Mouse (Mus musculus): ENCODE data around the gene Bloc1s1. TPM values are rescaled to one million over a fixed set of nuclear protein-coding genes. Genes with fewer than 3 reads are reported as not detected.

Gene Bloc1s1
- total RNA-seq (2021): 10 to 100 TPM; 71.5 to 78.7 TPM
- long read RNA-seq, experiment 1, transcript Bloc1s1-201 (4 exons, 550 nt): major isoform, 46 of 51 reads
- long read RNA-seq, experiment 1, partial matches to known transcripts: 2 of 51 reads
- long read RNA-seq, experiment 1, other reads (novel, unspliced or antisense): 1 of 51 reads
- long read RNA-seq, experiment 2, transcript Bloc1s1-201 (4 exons, 550 nt): major isoform, 33 of 37 reads
- long read RNA-seq, experiment 2, partial matches to known transcripts: 4 of 37 reads
- long read RNA-seq, experiment 2, other reads (novel, unspliced or antisense): 0 of 37 reads

- DNase-seq (ENCODE audit: low spot score in 2 of 2): no peak
- intact Hi-C loops (cut with DNase I): loop anchor here (5.0 kb wide), 1 partner anchor 53 kb away; no protein-coding TSS in a partner anchor
These were observed at the start of gene Bloc1s1 for GRCm38 (mm10) chr10:128923935-128924334. Bloc1s1 (minus strand) TSS chr10:128924035.

DNA sequence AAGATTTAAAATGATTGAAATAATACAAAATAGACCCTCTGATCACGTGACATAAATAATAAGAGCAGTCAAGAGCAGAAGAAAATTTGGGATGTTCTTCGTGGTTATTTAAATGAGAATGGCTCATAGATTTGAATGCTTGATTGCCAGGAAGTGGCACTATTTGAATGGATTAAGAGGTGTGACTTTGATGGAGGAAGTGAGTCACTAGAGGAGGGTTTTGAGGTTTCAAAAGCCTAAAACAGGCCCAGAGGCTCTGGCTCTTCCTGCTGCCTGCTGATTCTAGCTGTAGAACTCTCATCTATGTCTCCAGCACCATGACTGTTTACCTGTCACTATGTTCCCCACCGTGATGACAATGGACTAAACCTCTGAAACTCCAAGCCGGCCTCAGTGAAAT lies 49.0 kb upstream of the Bloc1s1 start:
- intact Hi-C loops (cut with DNase I): no loop called here

GRCm38 (mm10) chr10:128970740-128971250 lies 47.0 kb upstream of the Bloc1s1 start:
- intact Hi-C loops (cut with DNase I): no loop called here
- DNase-seq (ENCODE audit: low spot score in 2 of 2): no peak

More for the DNA sequence above, 49.0 kb upstream of the Bloc1s1 start:
- no peak for DNase-seq (ENCODE audit: low spot score in 2 of 2)

DNA sequence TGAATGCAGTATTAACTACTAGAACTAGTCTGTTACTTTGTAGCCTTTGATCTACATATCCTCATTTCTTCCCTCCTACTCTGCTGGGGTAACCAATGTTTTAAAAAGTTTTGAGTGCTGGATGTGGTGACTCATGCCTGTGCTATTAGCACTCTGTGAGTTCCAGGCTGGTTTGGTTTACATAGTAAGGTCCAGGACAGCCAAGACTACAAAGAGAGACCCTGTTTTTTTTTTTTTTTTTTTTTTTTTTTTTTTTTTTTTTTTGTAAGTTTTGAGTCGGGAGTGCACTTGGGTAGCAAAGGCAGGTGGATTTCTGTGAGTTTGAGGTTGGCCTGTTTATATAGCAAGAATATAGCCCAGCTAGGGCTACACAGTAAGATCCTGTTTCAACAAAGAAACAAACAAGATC lies 44.5 kb upstream of the Bloc1s1 start:
- intact Hi-C loops (cut with DNase I): no loop called here
- DNase-seq (ENCODE audit: low spot score in 2 of 2): no peak

- no peak for DNase-seq (ENCODE audit: low spot score in 2 of 2)
- intact Hi-C loops (cut with DNase I): no loop called here
These were observed 42.0 kb upstream of the Bloc1s1 start for GRCm38 (mm10) chr10:128965871-128966270.

DNA sequence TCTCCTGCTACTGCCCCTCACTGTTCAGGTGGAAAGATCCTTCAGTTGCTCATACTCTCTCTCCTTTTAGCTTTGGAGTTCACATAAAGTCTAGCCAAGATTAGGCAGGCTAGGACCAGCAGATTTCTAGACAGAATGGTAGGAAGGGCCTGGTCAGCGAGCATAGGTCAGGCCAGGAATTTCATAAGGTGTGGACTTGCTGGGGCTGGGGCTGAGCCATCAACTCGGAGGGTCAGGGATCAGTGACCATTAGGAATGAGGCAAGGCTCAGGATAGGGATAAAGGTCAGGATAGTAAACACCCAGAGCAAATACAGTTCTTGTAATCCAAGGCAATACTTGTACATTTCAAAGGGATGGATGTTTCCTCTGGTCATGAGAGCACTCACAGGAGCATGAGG lies 41.1 kb upstream of the Bloc1s1 start:
- intact Hi-C loops (cut with DNase I): no loop called here

GRCm38 (mm10) chr10:128960590-128961584 lies 37.1 kb upstream of the Bloc1s1 start, which contains the start of gene Mettl7b:
Mettl7b (minus strand) TSS chr10:128960988.
- intact Hi-C loops (cut with DNase I): no loop called here
- no peak for DNase-seq (ENCODE audit: low spot score in 2 of 2)

More for the DNA sequence above, 41.1 kb upstream of the Bloc1s1 start:
- DNase-seq (ENCODE audit: low spot score in 2 of 2): no peak

DNA sequence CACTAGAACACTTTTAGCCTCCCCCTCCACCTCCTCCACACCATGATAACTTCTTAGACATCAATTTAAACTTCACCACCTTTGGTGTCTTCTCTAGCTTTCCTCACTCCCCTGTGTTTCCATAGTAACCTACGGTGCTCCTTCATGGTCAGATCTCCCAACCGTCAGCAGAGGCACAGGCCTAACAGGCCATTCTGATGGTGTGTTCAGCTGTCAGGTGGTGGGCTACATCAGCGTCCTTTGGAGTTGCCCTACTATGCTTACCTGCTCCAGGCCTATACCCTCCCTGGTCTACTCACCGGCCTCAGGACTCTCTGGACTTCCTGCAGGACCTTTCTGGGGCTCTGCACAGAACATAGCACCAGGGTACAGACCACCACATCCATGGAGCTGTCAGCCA lies 36.3 kb upstream of the Bloc1s1 start:
- intact Hi-C loops (cut with DNase I): no loop called here
- DNase-seq (ENCODE audit: low spot score in 2 of 2): no peak

GRCm38 (mm10) chr10:128958340-128958739 lies 34.5 kb upstream of the Bloc1s1 start:
- DNase-seq (ENCODE audit: low spot score in 2 of 2): no peak
- intact Hi-C loops (cut with DNase I): no loop called here

- intact Hi-C loops (cut with DNase I): no loop called here
- peak in 1 of 2 experiments; percentile 37 for DNase-seq (ENCODE audit: low spot score in 2 of 2)
These were observed 26.5 kb upstream of the Bloc1s1 start for GRCm38 (mm10) chr10:128950208-128950887.

GRCm38 (mm10) chr10:128947496-128947895 lies 23.7 kb upstream of the Bloc1s1 start:
- no peak for DNase-seq (ENCODE audit: low spot score in 2 of 2)
- intact Hi-C loops (cut with DNase I): no loop called here

GRCm38 (mm10) chr10:128945675-128946074 lies 21.8 kb upstream of the Bloc1s1 start:
- intact Hi-C loops (cut with DNase I): no loop called here
- DNase-seq (ENCODE audit: low spot score in 2 of 2): no peak

DNA sequence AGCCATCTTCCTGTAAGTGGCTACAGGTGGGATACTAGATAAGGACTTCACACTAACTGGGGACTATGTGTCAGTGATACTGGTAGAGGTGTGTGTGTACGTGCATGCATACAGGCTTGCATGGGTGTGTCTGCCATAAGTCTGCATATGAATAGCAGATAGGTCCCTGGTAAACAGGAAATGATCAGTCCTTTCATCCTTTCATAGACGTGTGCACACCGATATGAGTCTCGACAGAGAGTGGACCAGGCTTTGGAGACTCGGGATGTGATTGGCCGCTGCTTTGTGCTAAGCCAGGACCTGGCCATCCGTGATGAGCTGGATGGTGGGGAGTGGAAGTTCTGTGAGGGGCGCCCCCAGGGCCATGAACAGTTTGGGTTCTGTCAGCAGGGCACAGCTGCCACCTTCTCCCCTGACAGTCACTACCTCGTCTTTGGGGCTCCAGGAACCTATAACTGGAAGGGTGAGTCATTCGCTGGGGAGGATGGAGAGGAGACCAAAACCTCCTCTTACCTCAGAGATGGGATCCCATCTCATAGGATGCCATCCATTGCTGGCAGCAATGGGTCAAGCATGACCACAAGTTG lies 16.7 kb upstream of the Bloc1s1 start:
- DNase-seq (ENCODE audit: low spot score in 2 of 2): no peak
- intact Hi-C loops (cut with DNase I): no loop called here

GRCm38 (mm10) chr10:128938974-128939373 lies 15.1 kb upstream of the Bloc1s1 start:
- intact Hi-C loops (cut with DNase I): no loop called here
- DNase-seq (ENCODE audit: low spot score in 2 of 2): no peak

- intact Hi-C loops (cut with DNase I): no loop called here
- no peak for DNase-seq (ENCODE audit: low spot score in 2 of 2)
These were observed 14.6 kb upstream of the Bloc1s1 start for GRCm38 (mm10) chr10:128938457-128938856.

DNA sequence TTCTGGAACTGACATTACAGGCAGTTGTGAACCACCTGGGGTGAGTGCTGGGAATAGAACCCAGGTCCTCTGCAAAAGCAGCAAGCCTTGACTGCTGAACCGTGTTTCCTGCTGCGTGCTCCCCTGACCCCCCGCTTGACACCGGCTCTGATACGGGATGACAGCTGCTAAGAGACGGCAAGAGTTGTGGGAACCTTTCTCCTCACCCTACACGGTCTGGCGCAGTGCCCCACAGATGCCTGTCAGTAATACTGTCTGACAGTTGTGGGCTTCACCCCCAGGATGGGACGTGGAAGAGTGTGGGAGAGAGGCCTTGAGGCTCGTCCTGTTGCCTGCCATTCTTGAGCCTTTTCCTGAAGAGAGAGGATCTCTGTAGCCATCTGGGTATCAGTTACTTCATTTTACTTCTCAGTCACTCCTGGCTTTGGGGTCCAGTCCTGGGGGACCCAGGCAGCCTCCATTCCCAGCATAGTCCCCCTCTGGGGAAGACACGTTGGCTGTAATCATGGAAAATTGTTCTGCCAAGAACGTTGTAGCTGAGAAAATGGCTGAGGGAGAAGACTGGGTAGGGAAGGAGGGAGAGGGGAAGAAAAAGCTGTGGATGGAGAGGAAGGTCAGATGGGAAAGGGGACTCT lies 14.0 kb upstream of the Bloc1s1 start:
- DNase-seq (ENCODE audit: low spot score in 2 of 2): no peak

DNA sequence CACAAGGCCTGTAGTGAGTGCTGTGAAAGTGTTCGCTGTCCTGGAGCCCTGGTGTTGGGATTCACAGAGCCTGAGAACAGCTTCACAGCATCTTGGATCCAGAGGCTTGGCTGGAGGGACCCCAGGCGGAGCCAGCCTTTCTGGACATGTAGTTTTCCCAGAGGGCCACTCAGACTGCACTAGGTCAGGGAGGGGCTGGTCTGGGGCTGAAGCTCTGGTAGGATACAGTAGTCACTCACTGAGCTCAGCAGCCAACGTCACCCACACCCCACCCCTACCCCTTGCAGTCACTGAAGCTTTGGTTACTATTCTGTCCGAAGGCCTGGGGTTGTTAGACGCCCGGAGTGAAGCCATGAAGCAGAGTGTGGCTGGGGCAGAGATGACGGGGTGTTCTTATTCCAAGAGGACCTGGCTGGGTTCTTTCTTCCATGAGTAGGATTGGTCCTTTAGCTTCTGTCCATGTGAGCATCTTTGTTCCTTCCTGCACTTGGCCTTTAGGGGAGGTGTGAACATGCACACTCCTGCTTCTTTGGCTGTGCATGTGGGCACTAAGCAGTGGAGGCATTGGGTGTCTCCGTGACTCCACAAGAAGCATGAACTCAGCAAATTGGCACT lies 12.1 kb upstream of the Bloc1s1 start:
- intact Hi-C loops (cut with DNase I): no loop called here
- DNase-seq (ENCODE audit: low spot score in 2 of 2): no peak

More for the DNA sequence above, 14.0 kb upstream of the Bloc1s1 start:
- intact Hi-C loops (cut with DNase I): no loop called here
